ENCODE assay signal across 16 mouse cellular contexts in genomic region chr4:120229505-120230255, GRCm38 (mm10). TPM values are rescaled to one million over a fixed set of nuclear protein-coding genes. Genes with fewer than 3 reads are reported as not detected.
DNase-seq lines count a peak whose midpoint lies in the region; ATAC-seq lines count a peak whose summit lies in the region.
"Had no signal": no experiment of that assay in that cellular context is flagged by ENCODE, and none has a peak within 500 bp of the region (broad histone marks: within the 10 kb centered on the region; RNA-seq: fewer than 3 reads in every experiment).

No protein-coding gene starts in this region.

- 0 out of 2 replicates have a peak, but pooled peaks have one; percentile 18 for ATAC-seq in neural tube, embryonic 11.5 days (ENCODE audit: insufficient read depth, low FRiP score, low TSS enrichment)
- ATAC-seq in intestine, embryonic 15.5 days: 0 out of 2 replicates have a peak, but pooled peaks have one; percentile 1

- H3K9ac ChIP-seq in neural tube, embryonic 11.5 days (ENCODE audit: low read length): no peak overlapping the region
- H3K9ac ChIP-seq in intestine, embryonic 15.5 days: no peak overlapping the region
- H3K9ac ChIP-seq: embryonic facial prominence, embryonic 12.5 days; forebrain, postnatal 0 days; liver, embryonic 13.5 days had no signal

- H3K4me1 ChIP-seq in neural tube, embryonic 11.5 days (ENCODE audit: control insufficient read depth, insufficient read depth, low read length): peaks cover 8% of the 10 kb centered on the region; the same call in 1 of the 2 replicates
- 0 out of 2 replicates have a peak, but pooled peaks cover 6% of the 10 kb centered on the region for H3K4me1 ChIP-seq in intestine, embryonic 15.5 days (replicated peaks)
- H3K4me1 ChIP-seq: liver, embryonic 13.5 days; megakaryocyte, embryonic 14.5 days had no signal

- no peak overlapping the region for H3K27ac ChIP-seq in neural tube, embryonic 11.5 days (ENCODE audit: low read depth, low read length)
- no peak overlapping the region for H3K27ac ChIP-seq in intestine, embryonic 15.5 days
- H3K27ac ChIP-seq: embryonic facial prominence, embryonic 12.5 days; heart, embryonic 10.5 days; layer of hippocampus, adult 2 months; liver, embryonic 13.5 days had no signal

- 79% methylated on average over 13 of the region's 13 CpGs for WGBS in neural tube, embryonic 11.5 days
- WGBS in intestine, embryonic 15.5 days: 75% methylated on average over 13 of the region's 13 CpGs

- no peaks in the 10 kb centered on the region for H3K27me3 ChIP-seq in neural tube, embryonic 11.5 days (ENCODE audit: control insufficient read depth, insufficient read depth, low read length)
- H3K27me3 ChIP-seq in intestine, embryonic 15.5 days (replicated peaks): no peaks in the 10 kb centered on the region
- H3K27me3 ChIP-seq: embryonic facial prominence, embryonic 12.5 days had no signal

- no peaks in the 10 kb centered on the region for H3K9me3 ChIP-seq in neural tube, embryonic 11.5 days (ENCODE audit: control insufficient read depth, low read length)
- H3K9me3 ChIP-seq in intestine, embryonic 15.5 days: no peaks in the 10 kb centered on the region
- H3K9me3 ChIP-seq: embryonic facial prominence, embryonic 12.5 days; heart, embryonic 10.5 days; liver, embryonic 13.5 days; megakaryocyte, embryonic 14.5 days had no signal

- peak; percentile 32 for DNase-seq in gastrocnemius, adult 18-20 months (ENCODE audit: low spot score)
- DNase-seq in gastrocnemius, postnatal 4 days (ENCODE audit: low spot score in 2 of 2): no peak
- no peak for DNase-seq in neural tube, embryonic 11.5 days (ENCODE audit: low spot score)
- no peak for DNase-seq in neural tube, embryonic 10.5 days (ENCODE audit: extremely low spot score, low spot score)
- no peak for DNase-seq in heart, adult 18-20 months
- no peak for DNase-seq in right cerebral cortex, postnatal 10 days (ENCODE audit: low spot score in 2 of 2)
- DNase-seq in kidney, adult 11 months: no peak
- DNase-seq: cerebellum, adult 8-10 months had no signal

- no peak overlapping the region for H3K4me3 ChIP-seq in neural tube, embryonic 11.5 days (ENCODE audit: low read depth, low read length)
- no peak overlapping the region for H3K4me3 ChIP-seq in intestine, embryonic 15.5 days (replicated peaks)
- H3K4me3 ChIP-seq: embryonic facial prominence, embryonic 12.5 days; heart, embryonic 10.5 days; layer of hippocampus, adult 2 months; liver, embryonic 13.5 days; megakaryocyte, embryonic 14.5 days had no signal

- no peak overlapping the region for H3K4me2 ChIP-seq in neural tube, embryonic 11.5 days (ENCODE audit: low read depth)
- H3K4me2 ChIP-seq in intestine, embryonic 15.5 days (replicated peaks): no peak overlapping the region
- H3K4me2 ChIP-seq: embryonic facial prominence, embryonic 12.5 days; liver, embryonic 13.5 days had no signal

- no peaks in the 10 kb centered on the region for H3K36me3 ChIP-seq in neural tube, embryonic 11.5 days (ENCODE audit: control insufficient read depth, insufficient read depth, low read length)
- H3K36me3 ChIP-seq in intestine, embryonic 15.5 days: no peaks in the 10 kb centered on the region
- H3K36me3 ChIP-seq: embryonic facial prominence, embryonic 12.5 days; heart, embryonic 10.5 days; liver, embryonic 13.5 days had no signal

RNA-seq across cellular contexts. Expression of gene Foxo6, which starts 57.5 kb away (rescaled TPM):
- total RNA-seq in gastrocnemius, adult 18-20 months (2021): 1 to 10 TPM; 4.4 to 6.6 TPM
- 10 to 100 TPM in 1 of 2 experiments, 1 to 10 TPM in 1; 8.8 to 10.2 TPM for total RNA-seq in gastrocnemius, postnatal 4 days (2021)
- 0.45 and 0.62 TPM in 2 replicates for polyA plus RNA-seq in neural tube, embryonic 11.5 days (2014; fragmentation: Nextera tagmentation; extraction: Ambion mirVana)
- 0.20 and 0.29 TPM in 2 replicates for polyA plus RNA-seq in intestine, embryonic 15.5 days (2015; fragmentation: Nextera tagmentation; extraction: Ambion mirVana)
- total RNA-seq in heart, adult 18-20 months (2021): 1 to 10 TPM; 2.2 to 2.7 TPM
- total RNA-seq: common myeloid progenitor, adult 5-6 weeks had no signal
- polyA plus RNA-seq: liver, embryonic 13.5 days had no signal
